Mouse (Mus musculus): ENCODE measurements around the gene Tecpr1.

Gene Tecpr1

GRCm38 (mm10) chr5:144162813-144163517 is 60.5 kb downstream of the Tecpr1 start:
- peak; percentile 87 for DNase-seq

GRCm38 (mm10) chr5:144162080-144162812 is 61.2 kb downstream of the Tecpr1 start:
- no peak for DNase-seq

GRCm38 (mm10) chr5:144159137-144159536 is 64.3 kb downstream of the Tecpr1 start:
- no peak for DNase-seq

- DNase-seq, result peak; percentile 90
These were observed 64.8 kb downstream of the Tecpr1 start for GRCm38 (mm10) chr5:144158604-144159003.

GRCm38 (mm10) chr5:144154528-144154927 is 68.9 kb downstream of the Tecpr1 start:
- peak; percentile 78 for DNase-seq

- DNase-seq, result no peak
These were observed 72.1 kb downstream of the Tecpr1 start for GRCm38 (mm10) chr5:144151270-144151669.

- DNase-seq, result no peak
These were observed 73.9 kb downstream of the Tecpr1 start for GRCm38 (mm10) chr5:144149530-144149929.

GRCm38 (mm10) chr5:144146898-144147297 is 76.5 kb downstream of the Tecpr1 start:
- no peak for DNase-seq
